Mouse (Mus musculus): ENCODE measurements at regions not wholly inside any gene's neighbourhood (a gene's known extent, or its start where the extent isn't known, plus 50 kb on each side); places are given as distances from the start of the nearest gene placed in this dataset.

DNA sequence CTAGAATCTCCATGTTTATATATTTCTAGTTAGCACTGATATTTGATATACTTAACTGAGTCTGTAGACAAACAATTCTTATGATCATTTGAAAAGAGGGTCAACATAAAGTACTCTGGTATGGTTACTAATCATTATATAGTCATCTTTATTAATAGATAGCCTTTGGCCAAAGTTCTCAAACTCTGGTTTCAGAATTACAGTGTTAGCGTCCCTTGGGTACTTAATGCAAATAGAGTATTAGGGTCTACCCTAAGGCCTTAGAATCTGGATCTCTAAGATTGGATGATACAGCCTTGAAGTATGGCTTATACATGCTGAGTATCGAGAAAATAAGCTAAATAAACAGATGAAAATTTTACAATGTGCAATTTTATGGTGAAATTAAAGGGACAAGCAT is 275.0 kb upstream of the Kcnh7 start:
- no peak for TF ChIP-seq POLR2A (IDR thresholded peaks at IDR 0.05; ENCODE audit: control insufficient read depth, low read depth, low read length)
- no peak for TF ChIP-seq CTCF (IDR thresholded peaks at IDR 0.05; ENCODE audit: control insufficient read depth, insufficient read depth, insufficient replicate concordance, low read depth, low read length)
